Mouse (Mus musculus) erythroid progenitor cell, adult 5-6 weeks (primary cell): ENCODE data around the gene Gmip. TPM values are rescaled to one million over a fixed set of nuclear protein-coding genes. Genes with fewer than 3 reads are reported as not detected.

ENCODE experiments used
- ATAC-seq: replicated peaks from 2 replicates; pipeline ENCODE4 v1.8.0; 2016; ENCODE audit warnings: moderate number of reproducible peaks, mild to moderate bottlenecking, moderate TSS enrichment, inconsistent platforms; ENCODE audit not compliant: poor library complexity, low FRiP score, severe bottlenecking
- total RNA-seq, 2 experiments: library from RNA; stranded (forward) in 1 of 2; stranded (reverse) in 1 of 2; fragments of 150-400 nt in 1 of 2; fragments of 186-747, 209-891 nt in 1 of 2; gene quantifications; 2 replicates each; pipeline versions ENCODE4 v1.2.3 to v1.2.4; 2015 to 2017; ENCODE audit warnings: low replicate concordance in 2 of 2

The Gmip gene
- total RNA-seq, 2 experiments from 2014 or later: 5.5 to 8.4 TPM

GRCm38 (mm10) chr8:69850926-69851506, 42.5 kb downstream of the Gmip start:
- peak; percentile 86 for ATAC-seq

- ATAC-seq: no peak
Measured at GRCm38 (mm10) chr8:69853869-69854268, 45.4 kb downstream of the Gmip start.

GRCm38 (mm10) chr8:69860807-69861206, 52.3 kb downstream of the Gmip start:
- ATAC-seq: no peak

GRCm38 (mm10) chr8:69861251-69861650, 52.8 kb downstream of the Gmip start:
- no peak for ATAC-seq

- ATAC-seq: peak; percentile 37; the same call in 1 of the 2 replicates
Measured at GRCm38 (mm10) chr8:69863387-69864020, 55.0 kb downstream of the Gmip start.

GRCm38 (mm10) chr8:69864180-69864579, 55.7 kb downstream of the Gmip start:
- ATAC-seq: peak; percentile 80

GRCm38 (mm10) chr8:69867696-69868326, 59.3 kb downstream of the Gmip start:
- no peak for ATAC-seq

GRCm38 (mm10) chr8:69870003-69870765, 61.7 kb downstream of the Gmip start:
- ATAC-seq: no peak

GRCm38 (mm10) chr8:69870907-69871306, 62.4 kb downstream of the Gmip start:
- no peak for ATAC-seq

Other genes starting within 250 kb of the Gmip start
- gene Zfp868, start 183.1 kb upstream of the Gmip start, total RNA-seq (2015; ENCODE audit: low replicate concordance): 10.8 and 10.9 TPM in 2 replicates
- 21.5 and 24.0 TPM in 2 replicates for gene Zfp868, start 183.1 kb upstream of the Gmip start, total RNA-seq (2017; ENCODE audit: low replicate concordance)
- gene Zfp964, start 154.2 kb upstream of the Gmip start, total RNA-seq (2015; ENCODE audit: low replicate concordance): not detected in 2 replicates
- not detected in 2 replicates for gene Zfp964, start 154.2 kb upstream of the Gmip start, total RNA-seq (2017; ENCODE audit: low replicate concordance)
- 14.1 and 14.3 TPM in 2 replicates for gene Zfp869, start 98.0 kb upstream of the Gmip start, total RNA-seq (2015; ENCODE audit: low replicate concordance)
- 6.6 and 24.6 TPM in 2 replicates for gene Zfp869, start 98.0 kb upstream of the Gmip start, total RNA-seq (2017; ENCODE audit: low replicate concordance)
- gene Zfp963, start 58.7 kb upstream of the Gmip start, total RNA-seq (2015; ENCODE audit: low replicate concordance): 3.4 and 16.6 TPM in 2 replicates
- 7.1 and 8.5 TPM in 2 replicates for gene Zfp963, start 58.7 kb upstream of the Gmip start, total RNA-seq (2017; ENCODE audit: low replicate concordance)
- not detected in 2 replicates for gene Gm20422, start 33.8 kb upstream of the Gmip start, total RNA-seq (2015; ENCODE audit: low replicate concordance)
- gene Gm20422, start 33.8 kb upstream of the Gmip start, total RNA-seq (2017; ENCODE audit: low replicate concordance): not detected in 2 replicates
- 7.9 and 12.6 TPM in 2 replicates for gene Atp13a1, start 17.5 kb upstream of the Gmip start, total RNA-seq (2015; ENCODE audit: low replicate concordance)
- 12.3 and 13.7 TPM in 2 replicates for gene Atp13a1, start 17.5 kb upstream of the Gmip start, total RNA-seq (2017; ENCODE audit: low replicate concordance)
- gene Zfp866, start 17.5 kb upstream of the Gmip start, total RNA-seq (2015; ENCODE audit: low replicate concordance): 21.3 and 37.3 TPM in 2 replicates
- gene Zfp866, start 17.5 kb upstream of the Gmip start, total RNA-seq (2017; ENCODE audit: low replicate concordance): 37.1 and 60.5 TPM in 2 replicates
- gene Lpar2, start 13.8 kb downstream of the Gmip start, total RNA-seq (2015; ENCODE audit: low replicate concordance): 0.42 TPM in 1 of 2 replicates, not detected in the other
- not detected in 2 replicates for gene Lpar2, start 13.8 kb downstream of the Gmip start, total RNA-seq (2017; ENCODE audit: low replicate concordance)
- 4.2 TPM in 1 of 2 replicates, not detected in the other for gene Pbx4, start 23.8 kb downstream of the Gmip start, total RNA-seq (2015; ENCODE audit: low replicate concordance)
- gene Pbx4, start 23.8 kb downstream of the Gmip start, total RNA-seq (2017; ENCODE audit: low replicate concordance): 2.1 and 8.2 TPM in 2 replicates
- gene Cilp2, start 79.0 kb downstream of the Gmip start, total RNA-seq (2015; ENCODE audit: low replicate concordance): not detected in 2 replicates
- gene Cilp2, start 79.0 kb downstream of the Gmip start, total RNA-seq (2017; ENCODE audit: low replicate concordance): not detected in 2 replicates
- gene Tssk6, start 93.5 kb downstream of the Gmip start, total RNA-seq (2015; ENCODE audit: low replicate concordance): not detected in 2 replicates
- gene Tssk6, start 93.5 kb downstream of the Gmip start, total RNA-seq (2017; ENCODE audit: low replicate concordance): not detected in 2 replicates
- gene Ndufa13, start 93.9 kb downstream of the Gmip start, total RNA-seq (2015; ENCODE audit: low replicate concordance): 20.5 and 29.6 TPM in 2 replicates
- gene Ndufa13, start 93.9 kb downstream of the Gmip start, total RNA-seq (2017; ENCODE audit: low replicate concordance): 29.0 and 40.8 TPM in 2 replicates
- not detected in 2 replicates for gene Yjefn3, start 94.0 kb downstream of the Gmip start, total RNA-seq (2015; ENCODE audit: low replicate concordance)
- not detected in 2 replicates for gene Yjefn3, start 94.0 kb downstream of the Gmip start, total RNA-seq (2017; ENCODE audit: low replicate concordance)
- gene Gatad2a, start 187.7 kb downstream of the Gmip start, total RNA-seq (2015; ENCODE audit: low replicate concordance): 42.8 and 46.9 TPM in 2 replicates
- gene Gatad2a, start 187.7 kb downstream of the Gmip start, total RNA-seq (2017; ENCODE audit: low replicate concordance): 47.5 and 48.0 TPM in 2 replicates
- 27.2 and 35.3 TPM in 2 replicates for gene Mau2, start 234.1 kb downstream of the Gmip start, total RNA-seq (2015; ENCODE audit: low replicate concordance)
- gene Mau2, start 234.1 kb downstream of the Gmip start, total RNA-seq (2017; ENCODE audit: low replicate concordance): 39.1 and 39.2 TPM in 2 replicates
- 15.9 and 20.1 TPM in 2 replicates for gene Sugp1, start 234.1 kb downstream of the Gmip start, total RNA-seq (2015; ENCODE audit: low replicate concordance)
- gene Sugp1, start 234.1 kb downstream of the Gmip start, total RNA-seq (2017; ENCODE audit: low replicate concordance): 21.0 and 24.9 TPM in 2 replicates